ENCODE assay signal across 10 mouse cellular contexts in the genomic region with DNA sequence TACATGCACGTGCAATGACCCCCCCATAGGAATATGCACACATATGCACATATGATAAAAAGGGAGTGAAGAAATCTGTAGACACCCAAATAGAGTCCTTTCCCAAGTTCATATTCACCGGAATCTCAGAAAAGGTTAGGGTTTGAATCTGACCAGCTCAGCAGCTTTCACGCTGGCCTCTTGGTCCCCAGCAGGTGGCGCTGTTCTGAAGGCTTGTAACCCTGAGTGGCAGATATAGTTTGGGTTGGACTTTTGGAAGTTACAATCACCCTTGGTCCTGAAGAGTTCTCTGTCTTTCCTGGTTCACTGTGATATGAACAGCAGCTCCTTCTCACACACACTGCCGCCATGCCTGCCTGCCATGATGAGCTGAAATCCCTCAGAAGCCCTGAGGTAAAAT. TPM values are rescaled to one million over a fixed set of nuclear protein-coding genes. Genes with fewer than 3 reads are reported as not detected.
A peak's percentile ranks its signal among the peaks of the same experiment; 100 is the strongest.
DNase-seq lines count a peak whose midpoint lies in the region; ATAC-seq lines count a peak whose summit lies in the region.
"Had no signal": no experiment of that assay in that cellular context is flagged by ENCODE, and none has a peak within 500 bp of the region (broad histone marks: within the 10 kb centered on the region; RNA-seq: fewer than 3 reads in every experiment).

No protein-coding gene starts in this region.

- ATAC-seq in forebrain, embryonic 14.5 days: no peak

- H3K4me1 ChIP-seq in forebrain, embryonic 14.5 days (ENCODE audit: control insufficient read depth, insufficient read depth, low read length): no peaks in the 10 kb centered on the region
- H3K4me1 ChIP-seq in forebrain, embryonic 10.5 days: no peaks in the 10 kb centered on the region
- no peaks in the 10 kb centered on the region for H3K4me1 ChIP-seq in embryonic facial prominence, embryonic 10.5 days
- H3K4me1 ChIP-seq: midbrain, embryonic 12.5 days had no signal

- H3K9ac ChIP-seq in forebrain, embryonic 14.5 days (ENCODE audit: low read length): no peak overlapping the region
- H3K9ac ChIP-seq: midbrain, embryonic 12.5 days had no signal

- H3K27ac ChIP-seq in forebrain, embryonic 14.5 days (ENCODE audit: low read depth, low read length): no peak overlapping the region
- H3K27ac ChIP-seq in forebrain, embryonic 10.5 days: no peak overlapping the region
- H3K27ac ChIP-seq in embryonic facial prominence, embryonic 10.5 days (replicated peaks): no peak overlapping the region
- H3K27ac ChIP-seq: midbrain, embryonic 12.5 days had no signal

- DNase-seq in forebrain, embryonic 14.5 days (ENCODE audit: low spot score): peak; percentile 15
- DNase-seq in forebrain, embryonic 10.5 days (ENCODE audit: extremely low spot score, low spot score): no peak
- DNase-seq in right cerebral cortex, postnatal 4 days: peak; percentile 19
- no peak for DNase-seq in right cerebral cortex, postnatal 14 days
- peak; percentile 38 for DNase-seq in embryonic facial prominence, embryonic 10.5 days (ENCODE audit: low spot score)
- peak; percentile 61 for DNase-seq in thymus, postnatal 14 days
- DNase-seq in left cerebral cortex, postnatal 25 days (ENCODE audit: low spot score in 2 of 2): no peak
- DNase-seq in right cerebral cortex, adult 18-20 months: no peak
- DNase-seq: kidney, postnatal 14 days had no signal

- no peaks in the 10 kb centered on the region for H3K27me3 ChIP-seq in forebrain, embryonic 14.5 days (replicated peaks; ENCODE audit: control insufficient read depth, insufficient read depth, low read length)
- H3K27me3 ChIP-seq in forebrain, embryonic 10.5 days (ENCODE audit: poor library complexity, severe bottlenecking): no peaks in the 10 kb centered on the region
- no peaks in the 10 kb centered on the region for H3K27me3 ChIP-seq in embryonic facial prominence, embryonic 10.5 days (replicated peaks; ENCODE audit: low read depth, poor library complexity, severe bottlenecking)
- H3K27me3 ChIP-seq: midbrain, embryonic 12.5 days had no signal

- 67% methylated on average over 5 of the region's 5 CpGs for WGBS in forebrain, embryonic 14.5 days
- WGBS in forebrain, embryonic 10.5 days: 64% methylated on average over 5 of the region's 5 CpGs
- 58% methylated on average over 5 of the region's 5 CpGs for WGBS in embryonic facial prominence, embryonic 10.5 days

- H3K4me3 ChIP-seq in forebrain, embryonic 14.5 days (ENCODE audit: low read depth, low read length): no peak overlapping the region
- H3K4me3 ChIP-seq in forebrain, embryonic 10.5 days: no peak overlapping the region
- no peak overlapping the region for H3K4me3 ChIP-seq in embryonic facial prominence, embryonic 10.5 days
- H3K4me3 ChIP-seq: midbrain, embryonic 12.5 days had no signal

- no peaks in the 10 kb centered on the region; the same call in 1 of the 2 replicates for H3K9me3 ChIP-seq in forebrain, embryonic 14.5 days (replicated peaks; ENCODE audit: control insufficient read depth, low read length)
- peaks cover 16% of the 10 kb centered on the region; the same call in 1 of the 2 replicates for H3K9me3 ChIP-seq in forebrain, embryonic 10.5 days
- peaks cover 9% of the 10 kb centered on the region; the same call in 1 of the 2 replicates for H3K9me3 ChIP-seq in embryonic facial prominence, embryonic 10.5 days

- H3K4me2 ChIP-seq in forebrain, embryonic 14.5 days (ENCODE audit: low read length): no peak overlapping the region
- H3K4me2 ChIP-seq: midbrain, embryonic 12.5 days had no signal

- H3K36me3 ChIP-seq in forebrain, embryonic 14.5 days (ENCODE audit: control insufficient read depth, insufficient read depth, low read length): no peaks in the 10 kb centered on the region
- H3K36me3 ChIP-seq in forebrain, embryonic 10.5 days (replicated peaks): no peaks in the 10 kb centered on the region
- no peaks in the 10 kb centered on the region for H3K36me3 ChIP-seq in embryonic facial prominence, embryonic 10.5 days (replicated peaks)
- H3K36me3 ChIP-seq: midbrain, embryonic 12.5 days had no signal

- intact Hi-C loops in left cerebral cortex, postnatal 25 days (cut with DNase I): no loop called here

RNA-seq across cellular contexts. Expression of a gene that starts 24.1 kb away (rescaled TPM):
- 0.10 TPM in 1 of 2 replicates, not detected in the other for polyA plus RNA-seq in forebrain, embryonic 14.5 days (2014; fragmentation: Nextera tagmentation; extraction: Ambion mirVana)
- not detected in 2 replicates for polyA plus RNA-seq in forebrain, embryonic 10.5 days (2016; fragmentation: Nextera tagmentation; extraction: Ambion mirVana)
- polyA plus RNA-seq in embryonic facial prominence, embryonic 10.5 days (2016; fragmentation: Nextera tagmentation; extraction: Ambion mirVana): 0.04 and 0.09 TPM in 2 replicates
- under 1 TPM in 1 of 2 experiments, not detected in 1; 0.16 TPM for total RNA-seq in left cerebral cortex, postnatal 25 days (2021)

Comparison
In these comparisons a context has a peak if more than half of its experiments do, and no peak if none do; other contexts are left out.
1. DNase-seq: peak in forebrain, embryonic 14.5 days (single experiment), right cerebral cortex, postnatal 4 days (single experiment), embryonic facial prominence, embryonic 10.5 days (single experiment) and thymus, postnatal 14 days (single experiment); none in forebrain, embryonic 10.5 days (single experiment), right cerebral cortex, postnatal 14 days (single experiment), left cerebral cortex, postnatal 25 days (0 of 2) and right cerebral cortex, adult 18-20 months (single experiment).